Mouse (Mus musculus) lung, postnatal 4 days (tissue): Measurements from ENCODE around the gene Atp5f1.
"Not testable (repeated sequence)": the region's sequence is repeated elsewhere in the genome, so short reads cannot be mapped to it uniquely, and the experiment has no call there.

ENCODE experiments used
- DNase-seq, 2 experiments: peaks; one replicate each; pipeline ENCODE4 v3.0.0; 2021

Atp5f1 gene

GRCm38 (mm10) chr3:105959999-105960398 is at the start of gene Atp5f1:
Atp5f1 (minus strand) TSS chr3:105960099.
- no peak for DNase-seq

- not testable (repeated sequence) for DNase-seq
Observed at GRCm38 (mm10) chr3:106003360-106003759, 43.5 kb upstream of the Atp5f1 start.

- peak; percentile 30 to 60 for DNase-seq
Observed at GRCm38 (mm10) chr3:106001416-106002370, 41.8 kb upstream of the Atp5f1 start.

- DNase-seq, result no peak
Observed at GRCm38 (mm10) chr3:106000707-106001375, 40.9 kb upstream of the Atp5f1 start.

DNA sequence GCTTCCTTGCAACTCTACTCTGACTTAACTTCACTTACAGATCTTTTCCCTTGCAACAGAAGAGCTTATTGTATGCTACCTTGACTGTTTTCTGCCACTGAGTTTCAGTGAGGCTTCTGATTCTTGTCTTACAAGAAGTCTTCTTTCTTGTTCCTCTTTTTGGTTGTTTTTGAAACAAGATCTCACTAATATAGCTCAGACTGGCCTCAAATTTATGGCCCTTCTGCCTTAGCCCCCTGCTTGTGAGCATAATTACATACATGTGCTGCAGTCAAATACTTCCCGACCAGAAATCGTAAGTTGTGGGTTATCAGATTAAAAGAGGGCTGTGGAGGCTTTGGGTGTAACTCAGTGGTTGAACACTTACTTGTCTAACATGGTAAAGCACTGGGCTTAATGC is 34.8 kb upstream of the Atp5f1 start:
- no peak for DNase-seq

GRCm38 (mm10) chr3:105991653-105992283 is 31.9 kb upstream of the Atp5f1 start:
- peak in 1 of 2 experiments; percentile 55 for DNase-seq

DNA sequence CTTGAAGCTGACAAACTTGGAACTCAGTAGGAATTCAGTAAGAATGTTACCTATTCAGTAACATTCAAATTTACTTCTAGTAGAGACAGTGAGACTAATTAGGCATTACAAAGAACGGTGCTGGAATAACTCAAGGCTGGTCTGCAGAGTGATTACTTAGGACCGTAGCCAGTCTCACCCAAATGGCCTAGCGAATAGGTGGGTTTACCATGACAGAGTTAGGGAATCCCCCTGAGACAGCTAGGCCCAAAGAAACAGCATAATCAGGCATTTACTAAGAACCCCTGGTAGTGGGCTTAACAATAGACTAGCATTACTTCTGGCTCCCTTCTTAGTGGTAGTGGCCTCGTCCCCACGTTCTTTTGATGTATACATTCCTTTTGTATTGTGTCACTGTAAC is 29.7 kb upstream of the Atp5f1 start:
- not testable (repeated sequence) for DNase-seq

GRCm38 (mm10) chr3:105974174-105974573 is 14.3 kb upstream of the Atp5f1 start:
- peak in 1 of 2 experiments; percentile 33 for DNase-seq

DNA sequence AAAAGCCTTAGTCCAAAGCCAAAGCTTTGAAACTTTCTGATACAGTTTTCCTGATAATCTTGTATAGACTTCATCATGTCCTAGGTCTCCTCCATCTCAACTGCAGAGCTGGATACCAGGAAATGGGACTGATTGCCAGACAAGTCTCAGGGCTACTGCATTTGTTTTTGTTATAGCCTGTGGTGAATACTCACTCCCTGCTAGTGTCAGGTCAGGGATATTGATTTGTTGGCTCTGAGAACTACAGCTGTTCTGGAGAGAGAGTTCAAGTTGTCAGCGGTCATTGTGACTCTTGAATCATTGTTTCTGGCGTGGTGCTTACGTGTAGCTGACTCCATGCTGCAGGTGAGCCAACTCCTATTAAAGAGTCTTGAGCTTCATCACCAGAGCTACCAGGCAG is 13.5 kb upstream of the Atp5f1 start, which contains the start of gene Ovgp1:
TSS of gene Ovgp1 (plus strand) at position 301 of the 400 bp plus-strand sequence.
- DNase-seq, result no peak

- no peak for DNase-seq
Observed at GRCm38 (mm10) chr3:105971831-105972446, 12.0 kb upstream of the Atp5f1 start.

- no peak for DNase-seq
Observed at GRCm38 (mm10) chr3:105960700-105961099, 801 bp upstream of the Atp5f1 start.

GRCm38 (mm10) chr3:105959585-105959984 is 314 bp downstream of the Atp5f1 start:
- no peak for DNase-seq

DNA sequence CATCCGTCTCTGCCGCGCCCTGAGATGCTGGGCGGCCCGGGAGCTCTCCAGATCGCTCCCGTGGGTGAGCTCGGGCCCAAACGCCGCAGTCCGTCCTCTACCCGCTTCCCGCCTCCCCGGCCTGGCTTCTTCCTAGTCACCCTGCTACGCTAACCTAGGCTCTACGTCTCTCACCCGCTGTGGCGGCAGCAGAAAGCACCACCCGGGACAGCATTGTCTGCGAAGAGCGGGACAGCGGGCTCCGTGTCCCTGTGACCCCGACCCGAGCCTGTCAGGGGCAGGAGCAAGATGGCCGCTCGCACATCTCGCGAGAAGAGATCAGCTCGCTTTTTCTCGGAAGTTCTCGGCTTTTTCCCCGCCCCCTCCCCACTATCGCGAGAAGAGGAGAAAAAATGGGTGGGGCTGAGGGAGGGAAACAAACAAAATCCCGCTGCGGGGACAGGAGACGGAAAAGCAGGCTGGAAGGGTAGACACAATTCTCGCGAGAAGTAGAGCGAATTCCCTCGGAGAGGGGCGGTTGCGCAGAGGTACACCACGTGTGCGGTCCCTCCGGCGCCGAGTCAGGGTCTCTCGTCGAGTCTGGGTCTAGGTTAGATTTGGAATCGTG is 822 bp downstream of the Atp5f1 start, which contains the start of gene Wdr77:
TSS of gene Wdr77 (plus strand) at position 396 of the 607 bp plus-strand sequence.
- peak; percentile 96 to 97 for DNase-seq

GRCm38 (mm10) chr3:105958204-105958603 is 1.7 kb downstream of the Atp5f1 start:
- no peak for DNase-seq

- no peak for DNase-seq
Observed at GRCm38 (mm10) chr3:105957235-105957634, 2.7 kb downstream of the Atp5f1 start.

GRCm38 (mm10) chr3:105951348-105951747 is 8.6 kb downstream of the Atp5f1 start:
- DNase-seq, result no peak

- DNase-seq, result no peak
Observed at GRCm38 (mm10) chr3:105936111-105936510, 23.8 kb downstream of the Atp5f1 start.

DNA sequence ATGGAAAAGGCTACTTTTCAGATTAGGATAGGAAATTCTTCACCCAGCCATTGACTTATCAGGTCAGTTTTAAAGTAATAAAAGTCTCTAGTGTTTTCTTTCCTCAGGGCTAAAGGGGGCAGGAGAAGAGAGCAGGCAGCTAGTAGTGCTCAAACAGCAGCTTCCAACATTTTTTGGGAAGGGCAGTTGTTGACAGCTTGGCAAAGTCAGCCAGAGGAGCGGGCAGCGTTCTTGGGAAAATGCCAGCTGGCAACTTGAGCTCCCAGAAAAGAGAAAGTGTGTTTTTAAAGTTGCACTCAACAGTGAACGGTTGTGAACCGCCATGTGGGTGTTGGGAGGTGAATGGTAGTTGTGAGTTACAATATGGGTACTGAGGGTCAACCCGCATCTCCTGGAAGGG is 24.9 kb downstream of the Atp5f1 start:
- DNase-seq, result peak; percentile 68 to 77

GRCm38 (mm10) chr3:105933926-105934325 is 26.0 kb downstream of the Atp5f1 start:
- no peak for DNase-seq

- no peak for DNase-seq
Observed at GRCm38 (mm10) chr3:105932240-105933071, 27.4 kb downstream of the Atp5f1 start, which contains the start of gene I830077J02Rik. I830077J02Rik (minus strand) TSS chr3:105932664.

DNA sequence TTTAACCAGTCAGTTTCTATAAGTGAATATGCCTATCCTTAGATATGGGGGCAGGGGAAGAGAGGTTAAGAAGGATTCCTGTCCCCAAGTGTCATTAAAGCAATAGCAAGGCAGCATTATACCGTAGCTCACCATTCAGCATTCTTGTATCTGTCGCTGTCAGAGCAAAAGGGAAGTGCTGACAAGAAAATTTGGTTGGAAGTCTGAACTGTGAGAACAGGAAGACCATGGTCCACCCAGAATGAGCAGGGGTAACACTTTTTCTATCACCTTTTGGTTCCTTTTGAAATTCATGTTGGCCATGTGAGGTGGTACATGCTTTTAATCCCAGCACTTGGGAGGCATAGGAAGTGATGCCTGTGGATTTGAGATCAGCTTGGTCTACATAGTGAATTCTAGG is 28.8 kb downstream of the Atp5f1 start:
- no peak for DNase-seq
